Mouse (Mus musculus) liver, embryonic 13.5 days (tissue): ENCODE results near the gene D16Ertd472e. TPM values are rescaled to one million over a fixed set of nuclear protein-coding genes. Genes with fewer than 3 reads are reported as not detected.

Source experiments
- ATAC-seq: fragments of 200-750 bp; cut with Nextera tagmentation; 2 replicates; pipeline ENCODE4 v1.8.0; 2017; ENCODE audit warnings: low read depth, mild to moderate bottlenecking, moderate number of reproducible peaks, moderate library complexity
- DNase-seq: peaks from one replicate; pipeline ENCODE4 v3.0.0; 2022
- H3K27ac ChIP-seq: fragments of 300-500 bp; sonication (generic); 2 replicates; pipeline ENCODE4 v1.5.1; 2015; ENCODE audit warnings: moderate library complexity, mild to moderate bottlenecking, inconsistent platforms
- H3K27me3 ChIP-seq: fragments of 300-500 bp; sonication (generic); 2 replicates; pipeline ENCODE4 v1.6.1; 2015; ENCODE audit warnings: mild to moderate bottlenecking, inconsistent platforms
- H3K36me3 ChIP-seq: fragments of 300-500 bp; sonication (generic); 2 replicates; pipeline ENCODE4 v1.6.1; 2015; ENCODE audit warnings: mild to moderate bottlenecking, inconsistent platforms
- H3K4me1 ChIP-seq: fragments of 300-500 bp; sonication (generic); replicated peaks from 2 replicates; pipeline ENCODE4 v1.6.1; 2015; ENCODE audit warnings: inconsistent platforms
- H3K4me2 ChIP-seq: fragments of 300-500 bp; sonication (generic); 2 replicates; pipeline ENCODE4 v1.6.1; 2015; ENCODE audit warnings: inconsistent platforms, mild to moderate bottlenecking, moderate library complexity
- H3K4me3 ChIP-seq: fragments of 300-500 bp; sonication (generic); replicated peaks from 2 replicates; pipeline ENCODE4 v1.5.1; 2015; ENCODE audit warnings: mild to moderate bottlenecking, inconsistent platforms
- H3K9ac ChIP-seq: fragments of 300-500 bp; sonication (generic); 2 replicates; pipeline ENCODE4 v1.6.1; 2015; ENCODE audit warnings: mild to moderate bottlenecking, inconsistent platforms
- H3K9me3 ChIP-seq: fragments of 300-500 bp; sonication (generic); replicated peaks from 2 replicates; pipeline ENCODE4 v1.6.1; 2016; ENCODE audit warnings: inconsistent platforms
- WGBS: fragments of 180-500 bp; shearing (Covaris S2); methylation state at CpG from one replicate; pipeline ENCODE4 v1.1.7; 2015; ENCODE audit not compliant: insufficient replicate concordance; 5-methylcytosine and 5-hydroxymethylcytosine counted together
- polyA plus RNA-seq: library from polyadenylated mRNA; unstranded; fragments of >200 nt; fragmentation: Nextera tagmentation; extraction: Ambion mirVana; gene quantifications from 2 replicates; pipeline ENCODE4 v1.2.1, GENCODE M21; 2015

The D16Ertd472e gene
- polyA plus RNA-seq, 1 experiment from 2014 or later, result 6.4 TPM

- H3K27me3 ChIP-seq, result no peaks in the 10 kb centered on the region
- H3K27ac ChIP-seq, result no peak overlapping the region
- H3K4me1 ChIP-seq, result no peaks in the 10 kb centered on the region
- H3K36me3 ChIP-seq, result no peaks in the 10 kb centered on the region
- no peak overlapping the region for H3K9ac ChIP-seq
- no peaks in the 10 kb centered on the region for H3K9me3 ChIP-seq
- no peak overlapping the region for H3K4me3 ChIP-seq
- no peak overlapping the region for H3K4me2 ChIP-seq
- 67% methylated on average over 11 of the region's 11 CpGs for WGBS
- no peak for ATAC-seq
- no peak for DNase-seq
These were observed 9.3 kb upstream of the D16Ertd472e start for GRCm38 (mm10) chr16:78585664-78586397.

DNA sequence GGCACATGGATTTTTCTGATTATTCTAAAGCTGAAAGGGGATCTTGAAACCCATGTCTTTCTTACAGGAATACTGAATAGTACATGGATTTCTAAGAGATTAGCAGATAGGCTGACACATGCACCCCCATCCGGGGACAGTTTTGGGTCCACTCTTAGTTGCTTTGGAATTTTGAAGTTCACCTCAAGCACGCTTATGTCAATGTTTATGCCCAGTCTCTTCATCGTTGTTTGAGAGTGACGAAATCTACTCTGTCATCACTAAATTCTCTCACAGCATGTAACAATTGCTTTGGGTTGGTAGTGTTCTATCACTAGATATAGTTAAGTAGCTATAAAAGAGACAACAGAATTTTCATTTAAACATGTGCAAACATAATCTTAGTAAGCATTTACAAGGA, 8.7 kb upstream of the D16Ertd472e start:
- Histone ChIP-seq H3K4me3 (no peak overlapping the region), H3K9ac (no peak overlapping the region), H3K27ac (no peak overlapping the region), H3K36me3 (no peaks in the 10 kb centered on the region), H3K9me3 (no peaks in the 10 kb centered on the region), H3K4me2 (no peak overlapping the region), H3K27me3 (no peaks in the 10 kb centered on the region), H3K4me1 (no peaks in the 10 kb centered on the region)
- ATAC-seq (no peak), DNase-seq (no peak)
- WGBS, result 69% methylated on average over 4 of the region's 4 CpGs

GRCm38 (mm10) chr16:78583968-78584367, 7.5 kb upstream of the D16Ertd472e start:
- no peaks in the 10 kb centered on the region for H3K4me1 ChIP-seq
- ATAC-seq, result no peak
- 76% methylated on average over 4 of the region's 4 CpGs for WGBS

GRCm38 (mm10) chr16:78580387-78580786, 3.9 kb upstream of the D16Ertd472e start:
- no peak for ATAC-seq

More at GRCm38 (mm10) chr16:78583968-78584367, 7.5 kb upstream of the D16Ertd472e start:
- no peak overlapping the region for H3K9ac ChIP-seq
- no peak overlapping the region for H3K4me3 ChIP-seq
- H3K27ac ChIP-seq, result no peak overlapping the region
- H3K27me3 ChIP-seq, result no peaks in the 10 kb centered on the region
- H3K4me2 ChIP-seq, result no peak overlapping the region
- DNase-seq, result no peak
- no peaks in the 10 kb centered on the region for H3K36me3 ChIP-seq
- H3K9me3 ChIP-seq, result no peaks in the 10 kb centered on the region

GRCm38 (mm10) chr16:78579386-78579785, 2.9 kb upstream of the D16Ertd472e start:
- Histone ChIP-seq H3K9ac (no peak overlapping the region), H3K4me3 (no peak overlapping the region), H3K4me1 (peaks cover 15% of the 10 kb centered on the region), H3K4me2 (no peak overlapping the region), H3K27me3 (no peaks in the 10 kb centered on the region), H3K36me3 (no peaks in the 10 kb centered on the region), H3K9me3 (no peaks in the 10 kb centered on the region), H3K27ac (no peak overlapping the region)
- DNase-seq (no peak), ATAC-seq (no peak)
- WGBS, result 76% methylated on average over 4 of the region's 4 CpGs

More at GRCm38 (mm10) chr16:78580387-78580786, 3.9 kb upstream of the D16Ertd472e start:
- no peaks in the 10 kb centered on the region for H3K9me3 ChIP-seq
- H3K27me3 ChIP-seq, result no peaks in the 10 kb centered on the region
- H3K36me3 ChIP-seq, result no peaks in the 10 kb centered on the region
- DNase-seq, result no peak
- no peak overlapping the region for H3K27ac ChIP-seq
- 76% methylated on average over 7 of the region's 7 CpGs for WGBS
- H3K4me3 ChIP-seq, result no peak overlapping the region
- H3K9ac ChIP-seq, result no peak overlapping the region
- H3K4me2 ChIP-seq, result no peak overlapping the region
- H3K4me1 ChIP-seq, result peaks cover 10% of the 10 kb centered on the region

DNA sequence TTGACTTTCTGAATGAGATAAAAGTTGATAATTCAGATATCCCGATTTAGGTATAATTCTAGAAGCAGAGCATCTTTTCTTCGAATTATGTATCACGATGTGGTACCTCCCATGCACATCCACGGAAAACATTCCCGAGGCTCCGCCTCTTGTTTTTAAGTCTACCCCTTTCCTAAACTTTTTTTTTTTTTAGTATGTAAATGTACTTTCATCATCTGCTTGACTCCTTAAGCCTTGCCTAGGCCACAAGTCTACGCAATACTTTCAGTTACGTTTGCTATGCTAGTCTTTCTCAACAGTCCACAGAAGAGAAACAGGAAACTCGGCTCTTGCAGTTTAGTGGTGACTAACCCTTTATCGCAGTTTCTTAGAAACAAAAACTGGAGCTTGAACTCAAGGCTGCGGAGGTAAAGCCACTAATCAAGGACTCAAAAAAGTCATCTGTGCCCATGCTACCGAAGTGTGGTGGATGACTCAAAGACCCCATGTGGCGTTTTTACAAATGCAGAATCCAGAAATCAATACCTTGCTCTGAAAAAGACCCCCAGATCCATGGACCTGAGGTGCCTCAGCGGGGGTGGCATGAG, 670 bp upstream of the D16Ertd472e start:
- Histone ChIP-seq H3K4me3 (peak overlapping the region; percentile 72), H3K36me3 (no peaks in the 10 kb centered on the region), H3K27ac (peak overlapping the region; percentile 53), H3K4me1 (peaks cover 24% of the 10 kb centered on the region), H3K27me3 (no peaks in the 10 kb centered on the region), H3K9ac (peak overlapping the region; percentile 79), H3K9me3 (no peaks in the 10 kb centered on the region), H3K4me2 (peak overlapping the region; percentile 81)
- DNase-seq (no peak), ATAC-seq (peak; percentile 25; the same call in 1 of the 2 replicates)
- 7% methylated on average over 14 of the region's 14 CpGs for WGBS

- peak overlapping the region; percentile 72 for H3K4me3 ChIP-seq
- peak overlapping the region; percentile 79 for H3K9ac ChIP-seq
- no peaks in the 10 kb centered on the region for H3K9me3 ChIP-seq
- peak; percentile 44 for ATAC-seq
- no peaks in the 10 kb centered on the region for H3K36me3 ChIP-seq
- peak overlapping the region; percentile 64 for H3K27ac ChIP-seq
- peak overlapping the region; percentile 81 for H3K4me2 ChIP-seq
- H3K4me1 ChIP-seq, result peaks cover 24% of the 10 kb centered on the region
- no peaks in the 10 kb centered on the region for H3K27me3 ChIP-seq
- DNase-seq, result no peak
- under 1% methylated on average over 41 of the region's 41 CpGs for WGBS
These were observed 543 bp downstream of the D16Ertd472e start for GRCm38 (mm10) chr16:78575852-78576477.

- Histone ChIP-seq H3K4me2 (peak overlapping the region; percentile 81), H3K36me3 (no peaks in the 10 kb centered on the region), H3K9me3 (no peaks in the 10 kb centered on the region), H3K9ac (peak overlapping the region; percentile 79), H3K4me1 (peaks cover 24% of the 10 kb centered on the region), H3K27me3 (no peaks in the 10 kb centered on the region), H3K27ac (peak overlapping the region; percentile 64; the same call in 1 of the 2 replicates), H3K4me3 (peak overlapping the region; percentile 72)
- no peak for ATAC-seq
- DNase-seq, result no peak
- WGBS, result 21% methylated on average over 4 of the region's 4 CpGs
These were observed 1.2 kb downstream of the D16Ertd472e start for GRCm38 (mm10) chr16:78575190-78575851.

DNA sequence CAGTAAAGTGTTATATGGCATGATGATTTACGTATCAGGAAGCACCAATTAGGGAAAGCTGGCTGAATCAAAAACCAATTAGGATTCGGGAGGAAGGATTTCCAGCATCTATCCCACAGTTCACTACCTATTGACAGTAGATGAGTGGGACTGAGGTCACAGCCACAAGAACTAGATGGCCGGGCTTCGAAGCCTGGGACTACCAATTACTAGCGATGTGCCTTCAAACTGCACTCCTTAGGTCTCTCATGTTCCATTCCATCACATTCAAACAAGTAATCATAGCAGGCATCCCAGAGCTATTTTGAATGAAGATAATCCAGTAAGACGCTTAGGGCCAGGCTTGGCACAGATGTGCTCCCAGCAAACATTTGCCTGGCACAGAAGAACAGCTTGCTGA, 2.3 kb downstream of the D16Ertd472e start:
- Histone ChIP-seq H3K36me3 (no peaks in the 10 kb centered on the region), H3K4me3 (no peak overlapping the region), H3K27ac (no peak overlapping the region), H3K9ac (no peak overlapping the region; the same call in 1 of the 2 replicates), H3K9me3 (no peaks in the 10 kb centered on the region), H3K4me2 (peak overlapping the region; percentile 23), H3K27me3 (no peaks in the 10 kb centered on the region), H3K4me1 (peaks cover 24% of the 10 kb centered on the region)
- DNase-seq, result no peak
- no peak for ATAC-seq
- 72% methylated on average over 6 of the region's 6 CpGs for WGBS

GRCm38 (mm10) chr16:78573016-78573415, 3.5 kb downstream of the D16Ertd472e start:
- DNase-seq, result no peak

More at GRCm38 (mm10) chr16:78573016-78573415, 3.5 kb downstream of the D16Ertd472e start:
- ATAC-seq, result no peak
- H3K4me1 ChIP-seq, result peaks cover 24% of the 10 kb centered on the region
- H3K9me3 ChIP-seq, result no peaks in the 10 kb centered on the region
- no peak overlapping the region for H3K4me2 ChIP-seq
- no peaks in the 10 kb centered on the region for H3K27me3 ChIP-seq
- no peaks in the 10 kb centered on the region for H3K36me3 ChIP-seq
- H3K4me3 ChIP-seq, result no peak overlapping the region
- H3K27ac ChIP-seq, result no peak overlapping the region
- WGBS, result 63% methylated on average over 4 of the region's 4 CpGs
- no peak overlapping the region for H3K9ac ChIP-seq
